Mouse (Mus musculus): ENCODE measurements around the gene Gm28998. TPM values are rescaled to one million over a fixed set of nuclear protein-coding genes. Genes with fewer than 3 reads are reported as not detected.
"Not testable (repeated sequence)": the region's sequence is repeated elsewhere in the genome, so short reads cannot be mapped to it uniquely, and the experiment has no call there.

Gene Gm28998
- total RNA-seq (2022), result not detected

DNA sequence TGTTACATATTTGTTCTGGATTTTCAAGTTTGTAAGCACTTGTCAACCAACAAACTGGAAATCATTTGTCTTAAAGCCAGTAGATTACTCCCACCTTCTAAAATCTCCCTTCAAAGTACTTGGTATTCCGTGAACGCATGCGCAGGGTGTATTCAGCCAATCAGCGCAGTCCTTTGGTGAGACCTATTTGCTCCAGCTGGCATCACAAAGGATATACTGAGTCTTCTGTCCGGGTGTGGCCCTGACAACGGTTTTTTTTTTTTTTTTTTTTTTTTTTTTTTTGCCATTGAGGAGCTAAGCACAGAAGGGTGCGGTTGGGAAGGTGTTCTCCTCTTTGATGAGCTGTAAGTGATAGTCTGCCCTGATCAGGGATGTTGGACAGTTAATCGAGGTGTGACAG is at the start of gene Gm28998:
Gene Gm28998 (plus strand): TSS at position 301 of the 400 bp plus-strand sequence.
- not testable (repeated sequence) for DNase-seq

Other genes starting within 250 kb of the Gm28998 start
- gene Gm21244, start 84.5 kb upstream of the Gm28998 start, total RNA-seq (2022), result not detected
- gene Gm21788, start 151.2 kb downstream of the Gm28998 start, total RNA-seq (2022), result not detected

Data from adrenal gland, adult 8-10 months (tissue).